Mouse (Mus musculus): ENCODE data around the gene Cox6b1. TPM values are rescaled to one million over a fixed set of nuclear protein-coding genes. Genes with fewer than 3 reads are reported as not detected.

Gene Cox6b1
- polyA plus RNA-seq, 1 experiment from 2014 or later = 1,996 TPM

- no peak; the same call in 1 of the 2 replicates for ATAC-seq (replicated peaks; ENCODE audit: extremely low read depth, insufficient read depth, low FRiP score)
- Histone ChIP-seq H3K4me2 (ENCODE audit: low read depth, low read length) (no peak overlapping the region), H3K36me3 (ENCODE audit: control insufficient read depth, insufficient read depth) (peaks cover 87% of the 10 kb centered on the region), H3K27me3 (ENCODE audit: control insufficient read depth, insufficient read depth, low read length) (no peaks in the 10 kb centered on the region), H3K9me3 (replicated peaks; ENCODE audit: control insufficient read depth, low read length) (no peaks in the 10 kb centered on the region), H3K9ac (ENCODE audit: low read length) (no peak overlapping the region), H3K4me3 (ENCODE audit: low read length) (no peak overlapping the region), H3K27ac (ENCODE audit: low read length) (no peak overlapping the region), H3K4me1 (ENCODE audit: control insufficient read depth, insufficient read depth, low read length) (no peaks in the 10 kb centered on the region)
- WGBS = 89% methylated on average over 8 of the region's 8 CpGs
Observed at GRCm38 (mm10) chr7:30579950-30580349, 46.0 kb downstream of the Cox6b1 start.

DNA sequence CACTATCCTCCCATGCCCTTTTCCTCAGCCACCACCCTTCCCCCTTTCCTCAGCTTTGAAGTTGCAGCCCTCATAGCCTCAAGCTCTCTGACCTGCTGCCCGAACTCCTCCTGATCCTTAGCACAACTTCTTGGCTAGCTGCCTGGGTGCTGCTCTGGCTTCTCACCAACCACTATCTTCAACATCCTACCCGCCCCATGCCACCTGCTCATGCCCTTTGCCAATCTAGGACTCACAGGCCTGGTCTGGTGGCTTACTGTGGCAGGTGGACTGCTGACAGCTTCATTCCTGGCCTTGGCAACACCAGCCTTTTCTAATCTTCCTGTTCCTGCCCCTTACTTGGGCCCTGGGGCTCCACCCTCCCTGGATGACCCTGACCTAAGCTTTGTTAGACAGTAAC, 53.0 kb downstream of the Cox6b1 start:
- H3K4me2 ChIP-seq (ENCODE audit: low read depth, low read length) = no peak overlapping the region
- H3K9me3 ChIP-seq (replicated peaks; ENCODE audit: control insufficient read depth, low read length) = no peaks in the 10 kb centered on the region
- H3K9ac ChIP-seq (ENCODE audit: low read length) = no peak overlapping the region
- no peaks in the 10 kb centered on the region for H3K27me3 ChIP-seq (ENCODE audit: control insufficient read depth, insufficient read depth, low read length)
- peak; percentile 35 for ATAC-seq (replicated peaks; ENCODE audit: extremely low read depth, insufficient read depth, low FRiP score)
- H3K36me3 ChIP-seq (ENCODE audit: control insufficient read depth, insufficient read depth) = peaks cover 86% of the 10 kb centered on the region
- 0 out of 2 replicates have a peak overlapping the region, but pooled peaks have one; percentile 7 for H3K27ac ChIP-seq (ENCODE audit: low read length)
- no peak overlapping the region for H3K4me3 ChIP-seq (ENCODE audit: low read length)
- WGBS = 49% methylated on average over 2 of the region's 2 CpGs
- peaks cover 7% of the 10 kb centered on the region; the same call in 1 of the 2 replicates for H3K4me1 ChIP-seq (ENCODE audit: control insufficient read depth, insufficient read depth, low read length)

- H3K9me3 ChIP-seq (replicated peaks; ENCODE audit: control insufficient read depth, low read length) = no peaks in the 10 kb centered on the region
- no peak overlapping the region for H3K4me2 ChIP-seq (ENCODE audit: low read depth, low read length)
- no peak overlapping the region for H3K9ac ChIP-seq (ENCODE audit: low read length)
- no peak for ATAC-seq (replicated peaks; ENCODE audit: extremely low read depth, insufficient read depth, low FRiP score)
- H3K27ac ChIP-seq (ENCODE audit: low read length) = no peak overlapping the region
- peaks cover 84% of the 10 kb centered on the region for H3K36me3 ChIP-seq (ENCODE audit: control insufficient read depth, insufficient read depth)
- H3K4me1 ChIP-seq (ENCODE audit: control insufficient read depth, insufficient read depth, low read length) = peaks cover 7% of the 10 kb centered on the region; the same call in 1 of the 2 replicates
- no peaks in the 10 kb centered on the region for H3K27me3 ChIP-seq (ENCODE audit: control insufficient read depth, insufficient read depth, low read length)
- H3K4me3 ChIP-seq (ENCODE audit: low read length) = no peak overlapping the region
- WGBS = 87% methylated on average over 5 of the region's 5 CpGs
Observed at GRCm38 (mm10) chr7:30572389-30572788, 53.6 kb downstream of the Cox6b1 start.

GRCm38 (mm10) chr7:30567555-30567954, 58.4 kb downstream of the Cox6b1 start:
- WGBS = 86% methylated on average over 11 of the region's 11 CpGs
- Histone ChIP-seq H3K4me2 (ENCODE audit: low read depth, low read length) (no peak overlapping the region), H3K36me3 (ENCODE audit: control insufficient read depth, insufficient read depth) (peaks cover 58% of the 10 kb centered on the region), H3K27me3 (ENCODE audit: control insufficient read depth, insufficient read depth, low read length) (no peaks in the 10 kb centered on the region), H3K9me3 (replicated peaks; ENCODE audit: control insufficient read depth, low read length) (no peaks in the 10 kb centered on the region), H3K9ac (ENCODE audit: low read length) (no peak overlapping the region), H3K27ac (ENCODE audit: low read length) (no peak overlapping the region), H3K4me3 (ENCODE audit: low read length) (no peak overlapping the region), H3K4me1 (ENCODE audit: control insufficient read depth, insufficient read depth, low read length) (peaks cover 6% of the 10 kb centered on the region)
- no peak for ATAC-seq (replicated peaks; ENCODE audit: extremely low read depth, insufficient read depth, low FRiP score)

Small RNA genes within 50 kb of the gene (microRNA-seq; reads per million reads assigned to microRNA genes)
- not detected for gene Mir3569

Other genes with a start within 250 kb of the Cox6b1 start
- 32.2 and 34.7 TPM in 2 replicates for gene Tyrobp, start 212.4 kb downstream of the Cox6b1 start, polyA plus RNA-seq (2015; fragmentation: Nextera tagmentation; extraction: Ambion mirVana)
- 2.2 and 4.6 TPM in 2 replicates for gene Hcst, start 206.3 kb downstream of the Cox6b1 start, polyA plus RNA-seq (2015; fragmentation: Nextera tagmentation; extraction: Ambion mirVana)
- 1.7 and 1.8 TPM in 2 replicates for gene Nfkbid, start 204.4 kb downstream of the Cox6b1 start, polyA plus RNA-seq (2015; fragmentation: Nextera tagmentation; extraction: Ambion mirVana)
- gene Aplp1, start 180.6 kb downstream of the Cox6b1 start, polyA plus RNA-seq (2015; fragmentation: Nextera tagmentation; extraction: Ambion mirVana) = 11.1 and 13.5 TPM in 2 replicates
- gene Kirrel2, start 168.5 kb downstream of the Cox6b1 start, polyA plus RNA-seq (2015; fragmentation: Nextera tagmentation; extraction: Ambion mirVana) = 0.15 and 0.20 TPM in 2 replicates
- 0.19 TPM in 1 of 2 replicates, not detected in the other for gene Nphs1, start 167.8 kb downstream of the Cox6b1 start, polyA plus RNA-seq (2015; fragmentation: Nextera tagmentation; extraction: Ambion mirVana)
- gene Prodh2, start 132.5 kb downstream of the Cox6b1 start, polyA plus RNA-seq (2015; fragmentation: Nextera tagmentation; extraction: Ambion mirVana) = 0.09 TPM in 1 of 2 replicates, not detected in the other
- gene Arhgap33, start 91.1 kb downstream of the Cox6b1 start, polyA plus RNA-seq (2015; fragmentation: Nextera tagmentation; extraction: Ambion mirVana) = 7.3 and 8.2 TPM in 2 replicates
- gene Hspb6, start 74.0 kb downstream of the Cox6b1 start, polyA plus RNA-seq (2015; fragmentation: Nextera tagmentation; extraction: Ambion mirVana) = 204 and 205 TPM in 2 replicates
- 6.6 and 8.4 TPM in 2 replicates for gene Proser3, start 73.9 kb downstream of the Cox6b1 start, polyA plus RNA-seq (2015; fragmentation: Nextera tagmentation; extraction: Ambion mirVana)
- gene Lin37, start 66.3 kb downstream of the Cox6b1 start, polyA plus RNA-seq (2015; fragmentation: Nextera tagmentation; extraction: Ambion mirVana) = 33.6 and 40.1 TPM in 2 replicates
- gene U2af1l4, start 62.9 kb downstream of the Cox6b1 start, polyA plus RNA-seq (2015; fragmentation: Nextera tagmentation; extraction: Ambion mirVana) = 102 and 104 TPM in 2 replicates
- 11.4 and 12.0 TPM in 2 replicates for gene Gm49396, start 62.8 kb downstream of the Cox6b1 start, polyA plus RNA-seq (2015; fragmentation: Nextera tagmentation; extraction: Ambion mirVana)
- gene Psenen, start 62.5 kb downstream of the Cox6b1 start, polyA plus RNA-seq (2015; fragmentation: Nextera tagmentation; extraction: Ambion mirVana) = 111 and 123 TPM in 2 replicates
- gene Igflr1, start 60.7 kb downstream of the Cox6b1 start, polyA plus RNA-seq (2015; fragmentation: Nextera tagmentation; extraction: Ambion mirVana) = 3.9 and 5.3 TPM in 2 replicates
- gene Kmt2b, start 37.4 kb downstream of the Cox6b1 start, polyA plus RNA-seq (2015; fragmentation: Nextera tagmentation; extraction: Ambion mirVana) = 4.2 TPM in 2 replicates
- gene Zbtb32, start 27.2 kb downstream of the Cox6b1 start, polyA plus RNA-seq (2015; fragmentation: Nextera tagmentation; extraction: Ambion mirVana) = 0.24 and 0.51 TPM in 2 replicates
- 0.47 and 0.49 TPM in 2 replicates for gene Upk1a, start 13.3 kb downstream of the Cox6b1 start, polyA plus RNA-seq (2015; fragmentation: Nextera tagmentation; extraction: Ambion mirVana)
- not detected in 2 replicates for gene Etv2, start 9.7 kb upstream of the Cox6b1 start, polyA plus RNA-seq (2015; fragmentation: Nextera tagmentation; extraction: Ambion mirVana)
- gene Rbm42, start 24.2 kb upstream of the Cox6b1 start, polyA plus RNA-seq (2015; fragmentation: Nextera tagmentation; extraction: Ambion mirVana) = 84.5 and 85.8 TPM in 2 replicates
- gene Haus5, start 38.8 kb upstream of the Cox6b1 start, polyA plus RNA-seq (2015; fragmentation: Nextera tagmentation; extraction: Ambion mirVana) = 32.2 and 32.6 TPM in 2 replicates
- not detected in 2 replicates for gene Pmis2, start 45.5 kb upstream of the Cox6b1 start, polyA plus RNA-seq (2015; fragmentation: Nextera tagmentation; extraction: Ambion mirVana)
- 1.0 and 1.8 TPM in 2 replicates for gene 2200002J24Rik, start 72.8 kb upstream of the Cox6b1 start, polyA plus RNA-seq (2015; fragmentation: Nextera tagmentation; extraction: Ambion mirVana)
- gene Atp4a, start 86.1 kb upstream of the Cox6b1 start, polyA plus RNA-seq (2015; fragmentation: Nextera tagmentation; extraction: Ambion mirVana) = 0.37 and 0.39 TPM in 2 replicates
- 197 and 203 TPM in 2 replicates for gene Tmem147, start 103.4 kb upstream of the Cox6b1 start, polyA plus RNA-seq (2015; fragmentation: Nextera tagmentation; extraction: Ambion mirVana)
- gene Gapdhs, start 117.5 kb upstream of the Cox6b1 start, polyA plus RNA-seq (2015; fragmentation: Nextera tagmentation; extraction: Ambion mirVana) = 0.21 and 0.47 TPM in 2 replicates
- 1.6 and 1.8 TPM in 2 replicates for gene Sbsn, start 125.3 kb upstream of the Cox6b1 start, polyA plus RNA-seq (2015; fragmentation: Nextera tagmentation; extraction: Ambion mirVana)
- gene Dmkn, start 137.6 kb upstream of the Cox6b1 start, polyA plus RNA-seq (2015; fragmentation: Nextera tagmentation; extraction: Ambion mirVana) = 5.2 and 5.9 TPM in 2 replicates
- gene Krtdap, start 161.7 kb upstream of the Cox6b1 start, polyA plus RNA-seq (2015; fragmentation: Nextera tagmentation; extraction: Ambion mirVana) = 2.0 and 2.7 TPM in 2 replicates
- 0.26 and 0.45 TPM in 2 replicates for gene Ffar2, start 197.6 kb upstream of the Cox6b1 start, polyA plus RNA-seq (2015; fragmentation: Nextera tagmentation; extraction: Ambion mirVana)
- gene Ffar3, start 230.0 kb upstream of the Cox6b1 start, polyA plus RNA-seq (2015; fragmentation: Nextera tagmentation; extraction: Ambion mirVana) = 0.10 TPM in 1 of 2 replicates, not detected in the other
- gene Ffar1, start 235.4 kb upstream of the Cox6b1 start, polyA plus RNA-seq (2015; fragmentation: Nextera tagmentation; extraction: Ambion mirVana) = 0.04 TPM in 1 of 2 replicates, not detected in the other

Data from heart, embryonic 16.5 days (tissue).